Mouse (Mus musculus) C2C12 (cell line): ENCODE results near the gene Zscan2.

Experiments
- CEBPB ChIP-seq: IDR thresholded peaks from one replicate; pipeline ENCODE4 v1.6.1; 2011; ENCODE audit warnings: low read depth, mild to moderate bottlenecking, control low read depth, moderate library complexity
- CTCF ChIP-seq: IDR thresholded peaks from one replicate; pipeline ENCODE4 v1.5.1; 2011; ENCODE audit not compliant: control insufficient read depth, insufficient read depth, insufficient read length
- MYOD1 ChIP-seq: IDR thresholded peaks from one replicate; pipeline ENCODE4 v1.6.1; 2011; ENCODE audit warnings: low read depth; ENCODE audit not compliant: control insufficient read depth, insufficient read length
- MYOG ChIP-seq: IDR thresholded peaks from one replicate; pipeline ENCODE4 v1.6.1; 2011; ENCODE audit not compliant: control insufficient read depth, insufficient read length; ENCODE audit errors: extremely low read depth

- TF ChIP-seq CTCF (no peak), MYOG (no peak), CEBPB (no peak), MYOD1 (no peak)
Measured at GRCm38 (mm10) chr7:80894196-80894595, 33.5 kb downstream of the Zscan2 start.
